Mouse (Mus musculus): Measurements from ENCODE around the gene Cdcp1.

GRCm38 (mm10) chr9:123215621-123216440 is at the start of gene Cdcp1:
- no peak for TF ChIP-seq GATA1 (IDR thresholded peaks at IDR 0.05; ENCODE audit: borderline replicate concordance, low read length)
- no peak for TF ChIP-seq FLI1 (IDR thresholded peaks at IDR 0.05; ENCODE audit: low read length)

Measured in megakaryocyte, embryonic 14.5 days (primary cell).